Mouse (Mus musculus) stomach, postnatal 0 days (tissue): ENCODE results near the gene Nub1.

ENCODE experiments used
- CTCF ChIP-seq: IDR thresholded peaks from 2 replicates; pipeline ENCODE4 v1.5.1; 2016; ENCODE audit warnings: antibody characterized with exemption, low read depth, mild to moderate bottlenecking, moderate library complexity
- EP300 ChIP-seq: optimal IDR thresholded peaks from 2 replicates; pipeline ENCODE3; 2016; ENCODE audit warnings: antibody characterized with exemption

DNA sequence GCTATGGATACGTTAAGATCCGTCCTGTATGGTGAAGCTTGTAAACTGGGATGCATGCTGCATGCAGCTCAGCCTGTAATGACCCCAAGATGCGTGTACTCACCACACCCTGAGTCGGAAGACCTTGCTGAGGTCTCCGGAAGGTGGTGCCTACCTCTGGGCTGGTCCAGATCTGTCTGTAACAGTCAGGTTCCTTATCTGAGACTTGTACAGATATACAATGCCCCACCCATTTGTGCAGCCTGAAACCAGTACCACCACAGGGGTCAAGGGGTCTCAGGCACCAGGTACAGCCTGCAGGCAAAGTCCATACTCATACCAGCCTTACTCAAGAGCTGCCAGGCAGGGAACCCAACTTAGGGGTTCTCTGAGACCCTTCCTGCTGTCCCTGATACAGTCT, 32.6 kb upstream of the Nub1 start:
- TF ChIP-seq EP300 (no peak), CTCF (no peak)
